Mouse (Mus musculus) megakaryocyte, embryonic 14.5 days (primary cell): ENCODE results near the gene S100b.

Source experiments
- FLI1 ChIP-seq: IDR thresholded peaks from 2 replicates; pipeline ENCODE4 v1.6.1; 2012; ENCODE audit warnings: low read length, inconsistent platforms, mixed read lengths
- GATA1 ChIP-seq: IDR thresholded peaks from 3 replicates; pipeline ENCODE4 v1.6.1; 2012; ENCODE audit warnings: mixed read lengths, low read length, inconsistent platforms, borderline replicate concordance

DNA sequence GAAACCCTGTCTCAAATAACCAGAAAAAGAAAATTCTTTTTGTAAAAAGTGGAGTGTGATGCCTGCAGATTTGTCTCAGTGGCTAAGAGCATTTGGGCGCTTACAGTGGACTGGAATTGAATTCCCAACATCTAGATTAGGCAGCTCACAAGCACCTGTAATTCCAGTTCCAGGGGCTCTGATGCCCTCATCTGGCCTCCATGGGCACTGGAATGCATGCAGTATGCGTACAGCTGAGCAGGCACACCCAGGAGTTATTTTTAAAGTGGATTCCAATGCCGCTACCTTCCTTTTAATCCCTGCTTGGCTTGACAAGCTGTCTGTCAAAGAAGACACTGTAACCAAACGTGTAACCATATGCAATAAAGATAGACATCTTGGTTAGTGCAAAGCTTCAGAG is 14.3 kb upstream of the S100b start:
- no peak for TF ChIP-seq GATA1
- no peak for TF ChIP-seq FLI1
